Mouse (Mus musculus): ENCODE results near the gene Itga6.
A peak's percentile ranks its signal among the peaks of the same experiment; 100 is the strongest.
"Not testable (repeated sequence)": the region's sequence is repeated elsewhere in the genome, so short reads cannot be mapped to it uniquely, and the experiment has no call there.

The Itga6 gene

GRCm38 (mm10) chr2:71882914-71883651 is 137.7 kb downstream of the Itga6 start:
- no peak for DNase-seq (ENCODE audit: extremely low read depth, low read depth, low spot score)

GRCm38 (mm10) chr2:71887269-71887668 is 141.9 kb downstream of the Itga6 start:
- DNase-seq (ENCODE audit: extremely low read depth, low read depth, low spot score): no peak

DNA sequence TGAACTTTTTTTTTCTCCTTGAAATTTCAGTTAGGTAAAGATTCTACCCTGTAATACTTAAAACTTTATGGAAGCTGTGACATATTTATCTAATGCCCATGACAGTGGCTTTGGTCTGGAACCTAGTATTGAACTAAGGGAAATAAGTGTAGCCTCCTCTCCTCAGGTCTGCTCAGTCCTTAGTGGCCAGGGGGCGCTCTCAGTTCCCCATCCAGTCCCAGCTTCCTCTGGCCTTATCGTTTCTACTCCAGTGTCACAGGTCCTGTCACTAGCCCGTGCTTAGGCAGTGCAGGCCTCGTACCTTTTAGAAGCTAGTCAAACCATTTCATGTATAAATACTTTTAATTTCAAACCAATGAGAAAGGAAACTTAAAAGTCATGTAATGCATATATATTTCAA is 143.0 kb downstream of the Itga6 start:
- no peak for DNase-seq (ENCODE audit: extremely low read depth, low read depth, low spot score)

- DNase-seq (ENCODE audit: extremely low read depth, low read depth, low spot score): no peak
These were observed 146.1 kb downstream of the Itga6 start for GRCm38 (mm10) chr2:71891536-71891935.

GRCm38 (mm10) chr2:71892741-71893349 is 147.4 kb downstream of the Itga6 start:
- peak; percentile 55 for DNase-seq (ENCODE audit: extremely low read depth, low read depth, low spot score)

DNA sequence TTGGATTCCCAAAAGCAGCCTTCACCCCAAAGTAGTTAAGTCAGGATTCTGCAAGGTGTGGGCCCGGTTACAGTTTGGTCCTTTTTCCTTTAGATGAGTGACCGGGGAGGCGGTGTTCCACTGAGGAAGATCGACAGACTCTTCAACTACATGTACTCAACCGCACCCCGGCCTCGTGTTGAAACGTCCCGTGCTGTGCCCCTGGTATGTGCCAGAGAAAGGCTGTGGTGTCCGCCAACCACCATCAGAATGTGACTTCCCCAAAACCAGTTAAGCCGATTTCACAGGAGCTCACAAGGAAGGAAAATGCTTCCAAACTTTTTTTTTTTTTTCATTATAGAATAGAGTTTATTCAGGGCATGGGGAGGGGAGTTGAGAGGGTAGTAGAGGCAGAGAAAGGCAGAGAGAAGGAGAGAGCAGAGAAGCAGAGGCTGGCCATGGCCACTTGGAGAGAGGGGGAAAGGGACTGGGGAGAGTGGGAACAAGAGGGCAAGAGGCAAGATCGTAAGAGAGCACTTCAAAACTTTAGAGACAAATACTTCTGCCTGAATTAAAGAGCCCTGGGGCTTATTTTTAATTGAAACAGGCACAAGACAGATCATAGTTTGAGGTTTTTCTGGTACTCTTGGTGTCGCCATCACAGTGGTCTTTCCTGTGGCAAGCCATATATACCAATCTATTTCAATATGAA is 150.3 kb downstream of the Itga6 start:
- no peak for DNase-seq (ENCODE audit: extremely low read depth, low read depth, low spot score)

DNA sequence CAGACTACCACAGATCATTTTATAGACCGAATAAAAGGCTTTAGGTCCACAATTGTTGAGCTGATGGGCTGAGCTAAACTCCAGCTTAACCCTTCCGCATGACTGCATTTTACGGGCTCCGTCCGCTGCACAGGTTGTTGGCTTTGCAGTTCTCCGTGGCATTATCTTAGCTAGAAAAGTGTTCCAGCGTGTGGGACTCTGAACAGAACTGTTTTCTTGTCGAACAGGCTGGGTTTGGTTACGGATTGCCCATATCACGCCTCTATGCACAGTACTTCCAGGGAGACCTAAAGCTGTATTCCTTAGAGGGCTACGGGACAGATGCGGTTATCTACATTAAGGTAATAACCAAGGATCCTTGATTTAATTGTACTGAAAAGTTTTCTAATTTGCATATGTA is 152.0 kb downstream of the Itga6 start:
- DNase-seq (ENCODE audit: extremely low read depth, low read depth, low spot score): no peak

GRCm38 (mm10) chr2:71898335-71898856 is 153.0 kb downstream of the Itga6 start:
- DNase-seq (ENCODE audit: extremely low read depth, low read depth, low spot score): no peak

DNA sequence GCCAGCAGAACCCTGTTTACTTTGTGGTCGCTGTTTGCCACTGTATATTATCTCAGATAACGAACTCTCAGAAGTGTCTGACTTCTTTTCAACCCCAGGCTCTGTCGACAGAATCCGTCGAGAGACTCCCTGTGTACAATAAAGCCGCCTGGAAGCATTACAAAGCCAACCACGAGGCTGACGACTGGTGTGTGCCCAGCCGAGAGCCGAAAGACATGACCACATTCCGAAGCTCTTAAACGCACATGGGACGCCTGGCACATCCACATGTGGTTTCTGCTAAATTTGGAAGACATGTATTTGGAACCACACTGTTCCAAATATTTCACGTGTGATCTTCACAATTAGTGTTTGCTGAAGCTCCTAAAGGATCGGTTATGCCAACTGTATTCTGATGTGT is 154.5 kb downstream of the Itga6 start:
- DNase-seq (ENCODE audit: extremely low read depth, low read depth, low spot score): no peak

- DNase-seq (ENCODE audit: extremely low read depth, low read depth, low spot score): no peak
These were observed 159.7 kb downstream of the Itga6 start for GRCm38 (mm10) chr2:71905154-71905553.

DNA sequence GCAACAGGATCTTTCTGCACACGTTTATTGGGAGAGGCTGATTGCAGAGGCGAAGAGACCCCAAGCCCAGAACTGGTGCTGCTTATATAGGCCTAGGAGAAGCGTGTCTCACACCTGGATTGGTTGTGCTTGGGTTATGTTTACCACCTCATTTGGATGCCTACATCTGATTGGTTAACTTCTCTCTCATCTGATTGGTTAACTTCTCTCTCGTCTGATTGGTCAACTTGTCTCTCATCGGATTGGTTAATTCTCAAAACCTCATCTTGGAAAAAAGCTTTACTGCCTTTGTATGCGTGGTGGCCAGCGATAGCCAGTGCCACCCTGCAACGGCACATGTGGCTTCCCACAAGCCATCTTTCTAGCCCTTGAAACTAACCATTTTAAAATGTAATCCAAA is 160.9 kb downstream of the Itga6 start:
- not testable (repeated sequence) for DNase-seq (ENCODE audit: extremely low read depth, low read depth, low spot score)
